Mouse (Mus musculus) activated CD4-positive, CD25-positive, alpha-beta regulatory T cell, adult 4 months (primary cell): Measurements from ENCODE around the gene Arpc5l. TPM values are rescaled to one million over a fixed set of nuclear protein-coding genes. Genes with fewer than 3 reads are reported as not detected.

Source experiments
- polyA plus RNA-seq, 2 experiments: library from polyadenylated mRNA; unstranded; fragments of 100-300 nt; shearing (Covaris generic); gene quantifications; one replicate each; pipeline ENCODE4 v1.2.1; 2017

Arpc5l gene
- polyA plus RNA-seq, 2 experiments from 2014 or later = 120 to 136 TPM

Other genes starting within 250 kb of the Arpc5l start
- under 1 TPM; 0.37 to 0.40 TPM for gene Nr6a1, start 77.7 kb upstream of the Arpc5l start, polyA plus RNA-seq
- under 1 TPM in 1 of 2 experiments, not detected in 1; 0.16 TPM for gene Olfml2a, start 73.4 kb upstream of the Arpc5l start, polyA plus RNA-seq
- 1 to 10 TPM; 1.1 TPM for gene Wdr38, start 7.9 kb upstream of the Arpc5l start, polyA plus RNA-seq
- 1,000 to 10,000 TPM; 1,939 to 1,985 TPM for gene Rpl35, start 276 bp downstream of the Arpc5l start, polyA plus RNA-seq
- 10 to 100 TPM; 23.8 to 26.3 TPM for gene Golga1, start 60.2 kb downstream of the Arpc5l start, polyA plus RNA-seq
- 10 to 100 TPM in 1 of 2 experiments, 1 to 10 TPM in 1; 10.0 to 15.0 TPM for gene Scai, start 185.4 kb downstream of the Arpc5l start, polyA plus RNA-seq
- 100 to 1,000 TPM; 130 to 146 TPM for gene Ppp6c, start 221.1 kb downstream of the Arpc5l start, polyA plus RNA-seq